In the genomic region with DNA sequence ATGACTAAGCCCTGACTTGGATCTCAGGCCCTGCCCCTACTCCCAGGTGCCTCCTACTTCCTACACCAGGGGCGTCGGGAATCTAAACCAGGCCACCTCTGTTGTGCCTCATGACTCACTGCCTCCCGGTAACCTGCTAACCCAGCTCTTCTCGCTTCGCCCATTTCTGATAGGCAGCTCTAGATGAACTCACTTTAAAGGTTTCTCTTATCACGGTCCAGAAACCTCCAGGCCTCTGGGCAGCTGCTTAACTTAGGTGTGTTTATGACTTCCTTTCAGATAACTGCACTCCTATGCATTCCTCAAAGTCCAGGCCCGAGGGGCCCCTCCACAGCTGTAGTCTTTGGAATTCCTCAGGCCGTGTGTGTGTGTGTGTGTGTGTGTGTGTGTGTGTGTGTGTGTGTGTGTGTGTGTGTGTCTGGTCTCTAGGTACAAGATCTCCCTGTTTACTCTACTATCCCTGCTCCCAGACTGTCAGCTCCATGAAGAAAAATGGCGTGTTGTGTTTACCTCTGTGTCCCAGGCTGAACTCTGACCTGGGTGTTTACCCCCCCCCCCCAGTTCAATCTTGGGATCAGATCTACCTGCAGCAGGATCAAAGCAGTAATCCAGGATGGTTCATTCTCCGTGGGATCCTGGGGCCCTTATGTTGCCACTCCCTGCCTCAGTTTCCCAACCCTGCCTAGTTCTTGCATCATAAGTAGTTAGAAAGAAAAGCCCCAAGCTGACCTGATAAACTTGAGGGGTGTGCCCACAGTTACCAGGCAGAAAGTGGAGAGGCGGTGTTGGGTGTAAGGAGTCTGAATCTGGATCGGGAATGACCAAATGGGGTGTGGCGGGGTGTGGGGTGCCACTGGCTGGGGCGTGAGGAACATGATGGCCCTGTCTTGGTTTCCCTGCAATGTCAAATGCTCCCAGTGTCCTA, we compare ENCODE assay signal across 1 mouse cellular context.
TF ChIP-seq lines count a peak whose summit lies in the region.

No protein-coding gene starts in this region.

TF ChIP-seq in MEL, 35 proteins besides CTCF, POLR2A, EP300 and RAD21 (continued from another document):
- TF ChIP-seq TBP (IDR thresholded peaks at IDR 0.05; ENCODE audit: low read depth, low read length) (no peak), ETS1 (IDR thresholded peaks at IDR 0.05; ENCODE audit: low read depth, low read length) (peak; percentile 75), SIN3A (IDR thresholded peaks at IDR 0.05; ENCODE audit: low read length) (peak; percentile 45; the same call in 1 of the 2 replicates), POLR2AphosphoS2 (IDR thresholded peaks at IDR 0.05; ENCODE audit: low read length) (no peak; the same call in 1 of the 2 replicates), USF1 (IDR thresholded peaks at IDR 0.05; ENCODE audit: low read depth, low read length) (no peak), RCOR1 (IDR thresholded peaks at IDR 0.05; ENCODE audit: low read depth, low read length) (no peak), MAFK (IDR thresholded peaks at IDR 0.05; ENCODE audit: borderline replicate concordance, low read depth, low read length) (no peak), E2F4 (IDR thresholded peaks at IDR 0.05; ENCODE audit: borderline replicate concordance, low read depth, low read length) (no peak), ZMIZ1 (IDR thresholded peaks at IDR 0.05; ENCODE audit: low read depth, low read length) (0 out of 2 replicates have a peak, but pooled peaks have one; percentile 35), USF2 (IDR thresholded peaks at IDR 0.05; ENCODE audit: borderline replicate concordance in 1 of 2, insufficient read depth in 1 of 2, low read depth in 1 of 2, low read length in 2 of 2) (no peak), ZKSCAN1 (IDR thresholded peaks at IDR 0.05; ENCODE audit: low read depth, low read length) (no peak), MAZ (IDR thresholded peaks at IDR 0.05; ENCODE audit: low read depth, low read length) (no peak), MYC (IDR thresholded peaks at IDR 0.05; ENCODE audit: low read depth, low read length) (no peak), TAL1 (IDR thresholded peaks at IDR 0.05; ENCODE audit: low read length) (peak; percentile 55), KAT2A (conservative IDR thresholded peaks at IDR 0.05; ENCODE audit: low read depth, low read length) (no peak), MEF2A (IDR thresholded peaks at IDR 0.05; ENCODE audit: extremely low read depth, insufficient replicate concordance, low read depth, low read length, poor library complexity, severe bottlenecking) (no peak), BHLHE40 (IDR thresholded peaks at IDR 0.05; ENCODE audit: borderline replicate concordance, low read depth, low read length) (no peak), JUND (IDR thresholded peaks at IDR 0.05; ENCODE audit: low read depth, low read length) (no peak), NELFE (IDR thresholded peaks at IDR 0.05; ENCODE audit: low read depth, low read length) (no peak), TCF12 (IDR thresholded peaks at IDR 0.05; ENCODE audit: low read depth, low read length) (peak; percentile 79; the same call in 1 of the 2 replicates), ZC3H11A (IDR thresholded peaks at IDR 0.05; ENCODE audit: low read depth, low read length) (no peak)
